Comparison of ENCODE assay signal across 22 mouse cellular contexts in genomic region chr4:46063841-46064240, GRCm38 (mm10). TPM values are rescaled to one million over a fixed set of nuclear protein-coding genes. Genes with fewer than 3 reads are reported as not detected.
DNase-seq lines count a peak whose midpoint lies in the region; ATAC-seq and TF ChIP-seq lines count a peak whose summit lies in the region.
"Had no signal": no experiment of that assay in that cellular context is flagged by ENCODE, and none has a peak within 500 bp of the region (broad histone marks: within the 10 kb centered on the region; RNA-seq: fewer than 3 reads in every experiment).

No protein-coding gene starts in this region.

- intact Hi-C loops in heart, postnatal 10 days (cut with DNase I), result loop anchor here (2.0 kb wide), 1 partner anchor 23 kb away; no protein-coding TSS in a partner anchor

- TF ChIP-seq CTCF in heart, postnatal 0 days (IDR thresholded peaks at IDR 0.05; ENCODE audit: low read depth), result no peak
- no peak for TF ChIP-seq CTCF in lung, postnatal 0 days (IDR thresholded peaks at IDR 0.05)

- peaks cover 54% of the 10 kb centered on the region for H3K36me3 ChIP-seq in heart, embryonic 12.5 days
- peaks cover 14% of the 10 kb centered on the region for H3K36me3 ChIP-seq in heart, postnatal 0 days (replicated peaks; ENCODE audit: control insufficient read depth, insufficient read depth, low read length)
- H3K36me3 ChIP-seq in lung, postnatal 0 days (ENCODE audit: insufficient read depth, low read length), result no peaks in the 10 kb centered on the region
- H3K36me3 ChIP-seq: limb, embryonic 13.5 days; midbrain, embryonic 12.5 days; neural tube, embryonic 13.5 days had no signal

- H3K4me2 ChIP-seq in heart, embryonic 12.5 days, result no peak overlapping the region
- H3K4me2 ChIP-seq in heart, postnatal 0 days (ENCODE audit: low read depth, low read length), result no peak overlapping the region
- peak overlapping the region; percentile 27; the same call in 1 of the 2 replicates for H3K4me2 ChIP-seq in lung, postnatal 0 days (replicated peaks; ENCODE audit: low read depth, low read length)
- H3K4me2 ChIP-seq: forebrain, embryonic 13.5 days; hindbrain, embryonic 14.5 days; limb, embryonic 13.5 days; liver, embryonic 11.5 days; midbrain, embryonic 12.5 days; neural tube, embryonic 13.5 days had no signal

- peak; percentile 33 for DNase-seq in cerebellum, adult 11-12 months
- DNase-seq in cerebellum, postnatal 25 days, result no peak
- no peak for DNase-seq in heart, postnatal 10 days
- no peak for DNase-seq in heart, postnatal 0 days (ENCODE audit: low spot score)
- DNase-seq in heart, adult 9 months (ENCODE audit: low spot score in 2 of 2), result no peak
- no peak for DNase-seq in lung, postnatal 0 days (ENCODE audit: low spot score)
- no peak for DNase-seq in lung, postnatal 4 days
- DNase-seq: adrenal gland, adult 8-10 months; cerebellum, adult 8-10 months; kidney, adult 9 months; kidney, postnatal 25 days; lung, postnatal 10 days had no signal

- no peak overlapping the region for H3K4me3 ChIP-seq in heart, embryonic 12.5 days
- no peak overlapping the region for H3K4me3 ChIP-seq in heart, postnatal 0 days (ENCODE audit: low read depth, low read length)
- no peak overlapping the region for H3K4me3 ChIP-seq in lung, postnatal 0 days (ENCODE audit: low read depth, low read length)
- H3K4me3 ChIP-seq: forebrain, embryonic 13.5 days; limb, embryonic 13.5 days; midbrain, embryonic 12.5 days; neural tube, embryonic 13.5 days had no signal

- peaks cover 88% of the 10 kb centered on the region for H3K4me1 ChIP-seq in heart, embryonic 12.5 days (replicated peaks)
- peaks cover 59% of the 10 kb centered on the region for H3K4me1 ChIP-seq in heart, postnatal 0 days (ENCODE audit: control insufficient read depth, insufficient read depth)
- peaks cover 5% of the 10 kb centered on the region; the same call in 1 of the 2 replicates for H3K4me1 ChIP-seq in lung, postnatal 0 days (ENCODE audit: insufficient read depth, low read depth, low read length)

- H3K9me3 ChIP-seq in heart, embryonic 12.5 days (replicated peaks), result no peaks in the 10 kb centered on the region
- no peaks in the 10 kb centered on the region for H3K9me3 ChIP-seq in heart, postnatal 0 days (replicated peaks; ENCODE audit: control insufficient read depth, low read length)
- H3K9me3 ChIP-seq in lung, postnatal 0 days (ENCODE audit: low read length), result no peaks in the 10 kb centered on the region
- H3K9me3 ChIP-seq: forebrain, embryonic 13.5 days; limb, embryonic 13.5 days; midbrain, embryonic 12.5 days; neural tube, embryonic 13.5 days had no signal

- H3K27ac ChIP-seq in heart, embryonic 12.5 days (ENCODE audit: poor library complexity, severe bottlenecking), result peak overlapping the region; percentile 74
- peak overlapping the region; percentile 90 for H3K27ac ChIP-seq in heart, postnatal 0 days (ENCODE audit: low read depth)
- peak overlapping the region; percentile 88 for H3K27ac ChIP-seq in lung, postnatal 0 days (ENCODE audit: low read length)
- H3K27ac ChIP-seq: forebrain, embryonic 13.5 days; hindbrain, embryonic 14.5 days; limb, embryonic 13.5 days; midbrain, embryonic 12.5 days; neural tube, embryonic 13.5 days had no signal

- ATAC-seq in heart, embryonic 12.5 days (ENCODE audit: insufficient number of reproducible peaks, low FRiP score), result no peak
- ATAC-seq in heart, postnatal 0 days (ENCODE audit: insufficient read depth, low read depth), result no peak
- ATAC-seq in lung, postnatal 0 days, result no peak
- ATAC-seq: activated CD4-positive, CD25-positive, alpha-beta regulatory T cell, adult 4 months; forebrain, embryonic 13.5 days; intestine, postnatal 0 days had no signal

- no peak for TF ChIP-seq EP300 in heart, postnatal 0 days (IDR thresholded peaks at IDR 0.05; ENCODE audit: low read depth)
- TF ChIP-seq EP300 in lung, postnatal 0 days (IDR thresholded peaks at IDR 0.05), result no peak

- peak overlapping the region; percentile 48; the same call in 1 of the 2 replicates for H3K9ac ChIP-seq in heart, embryonic 12.5 days
- no peak overlapping the region for H3K9ac ChIP-seq in heart, postnatal 0 days (replicated peaks; ENCODE audit: low read depth, low read length)
- H3K9ac ChIP-seq in lung, postnatal 0 days (replicated peaks; ENCODE audit: low read depth), result no peak overlapping the region
- H3K9ac ChIP-seq: forebrain, embryonic 13.5 days; hindbrain, embryonic 14.5 days; limb, embryonic 13.5 days; midbrain, embryonic 12.5 days; neural tube, embryonic 13.5 days had no signal

- 79% methylated on average over 4 of the region's 4 CpGs for WGBS in heart, embryonic 12.5 days
- WGBS in heart, postnatal 0 days, result 72% methylated on average over 4 of the region's 4 CpGs
- 75% methylated on average over 4 of the region's 4 CpGs for WGBS in lung, postnatal 0 days

- H3K27me3 ChIP-seq in heart, embryonic 12.5 days (replicated peaks), result no peaks in the 10 kb centered on the region
- H3K27me3 ChIP-seq in heart, postnatal 0 days (ENCODE audit: control insufficient read depth, insufficient read depth, low read length), result no peaks in the 10 kb centered on the region
- H3K27me3 ChIP-seq in lung, postnatal 0 days (replicated peaks; ENCODE audit: insufficient read depth, low read length), result no peaks in the 10 kb centered on the region
- H3K27me3 ChIP-seq: CH12.LX; forebrain, embryonic 13.5 days; neural tube, embryonic 13.5 days had no signal

RNA-seq across cellular contexts. Expression of gene Tmod1, which starts 25.1 kb away (rescaled TPM):
- polyA plus RNA-seq in heart, embryonic 12.5 days (2016; fragmentation: Nextera tagmentation; extraction: Ambion mirVana), result 195 and 203 TPM in 2 replicates
- total RNA-seq in heart, postnatal 10 days (2021), result 100 to 1,000 TPM; 263 to 279 TPM
- 127 and 163 TPM in 2 replicates for total RNA-seq in heart, postnatal 0 days (2014; rRNA removed; ENCODE audit: low replicate concordance)
- 220 and 224 TPM in 2 replicates for polyA plus RNA-seq in heart, postnatal 0 days (2015; fragmentation: Nextera tagmentation; extraction: Ambion mirVana)
- 14.3 and 15.0 TPM in 2 replicates for polyA plus RNA-seq in lung, postnatal 0 days (2015; fragmentation: Nextera tagmentation; extraction: Ambion mirVana)

Comparison
In these comparisons a context has a peak if more than half of its experiments do, and no peak if none do; other contexts are left out.
1. RNA of gene Tmod1, which starts 25.1 kb away (polyA plus RNA-seq): 220 to 224 TPM in heart, postnatal 0 days and 195 to 203 TPM in heart, embryonic 12.5 days; 14.3 to 15.0 TPM in lung, postnatal 0 days; every median in the first group is over 10 times any median in the second.
2. Peak in every context shown above with its lines, with median percentiles within 50 percentile points of each other: H3K27ac ChIP-seq.